Mouse (Mus musculus) midbrain, embryonic 14.5 days (tissue): Measurements from ENCODE around the gene Slu7. TPM values are rescaled to one million over a fixed set of nuclear protein-coding genes. Genes with fewer than 3 reads are reported as not detected.

ENCODE experiments used
- ATAC-seq: fragments of 200-750 bp; cut with Nextera tagmentation; 2 replicates; pipeline ENCODE4 v1.8.0; 2017; ENCODE audit warnings: moderate number of reproducible peaks, moderate library complexity; ENCODE audit not compliant: low FRiP score, low TSS enrichment
- DNase-seq: peaks from one replicate; pipeline ENCODE4 v3.0.0-alpha.2; 2015
- H3K27ac ChIP-seq: fragments of 300-500 bp; sonication (generic); replicated peaks from 2 replicates; pipeline ENCODE4 v1.5.1; 2014; ENCODE audit warnings: mild to moderate bottlenecking, low read depth, low read length, moderate library complexity
- H3K27me3 ChIP-seq: fragments of 300-500 bp; sonication (generic); 2 replicates; pipeline ENCODE4 v1.6.1; 2014; ENCODE audit warnings: low read length, control low read depth, mixed read lengths; ENCODE audit not compliant: control insufficient read depth, insufficient read depth
- H3K36me3 ChIP-seq: fragments of 300-500 bp; sonication (generic); 2 replicates; pipeline ENCODE4 v1.6.1; 2014; ENCODE audit warnings: low read length, control low read depth; ENCODE audit not compliant: control insufficient read depth, insufficient read depth
- H3K4me1 ChIP-seq: fragments of 300-500 bp; sonication (generic); 2 replicates; pipeline ENCODE4 v1.6.1; 2014; ENCODE audit warnings: mild to moderate bottlenecking, antibody characterized with exemption, low read length, control low read depth; ENCODE audit not compliant: control insufficient read depth, insufficient read depth
- H3K4me2 ChIP-seq: fragments of 300-500 bp; sonication (generic); 2 replicates; pipeline ENCODE4 v1.6.1; 2014; ENCODE audit warnings: mild to moderate bottlenecking, low read length, moderate library complexity
- H3K4me3 ChIP-seq: fragments of 300-500 bp; sonication (generic); replicated peaks from 2 replicates; pipeline ENCODE4 v1.5.1; 2014; ENCODE audit warnings: low read depth, low read length
- H3K9ac ChIP-seq: fragments of 300-500 bp; sonication (generic); replicated peaks from 2 replicates; pipeline ENCODE4 v1.6.1; 2014; ENCODE audit warnings: mild to moderate bottlenecking, low read length, moderate library complexity
- H3K9me3 ChIP-seq: fragments of 300-500 bp; sonication (generic); 2 replicates; pipeline ENCODE4 v1.6.1; 2016; ENCODE audit warnings: low read length, control low read depth, mixed read lengths; ENCODE audit not compliant: control insufficient read depth
- WGBS: fragments of 180-500 bp; shearing (Covaris S2); extraction: QIAGEN DNeasy Blood & Tissue Kit; methylation state at CpG from one replicate; pipeline ENCODE4 v1.1.7; 2014; 5-methylcytosine and 5-hydroxymethylcytosine counted together
- polyA plus RNA-seq: library from polyadenylated mRNA; unstranded; fragments of >200 nt; fragmentation: Nextera tagmentation; extraction: Ambion mirVana; gene quantifications from 2 replicates; pipeline ENCODE4 v1.2.1, GENCODE M21; 2014

Slu7 gene
- polyA plus RNA-seq, 1 experiment from 2014 or later = 68.6 TPM

DNA sequence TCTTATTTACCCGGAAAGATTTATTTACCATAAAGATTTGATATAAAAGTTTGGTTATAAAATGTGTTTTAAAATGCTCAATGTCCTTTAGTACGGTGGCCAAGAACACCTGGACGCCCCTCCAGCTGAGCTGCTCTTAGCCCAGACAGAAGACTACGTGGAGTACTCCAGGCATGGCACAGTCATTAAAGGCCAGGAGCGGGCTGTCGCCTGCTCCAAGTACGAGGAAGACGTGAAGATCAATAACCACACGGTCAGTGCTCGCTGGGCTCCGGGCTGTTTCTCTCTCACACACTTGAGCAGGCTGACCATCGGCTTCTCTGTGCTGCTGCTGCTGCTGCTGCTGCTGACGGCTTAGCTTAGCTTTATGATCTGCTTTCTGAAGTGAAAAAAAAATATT, 9.6 kb downstream of the Slu7 start:
- H3K4me2 ChIP-seq = no peak overlapping the region
- WGBS = 96% methylated on average over 13 of the region's 13 CpGs

DNA sequence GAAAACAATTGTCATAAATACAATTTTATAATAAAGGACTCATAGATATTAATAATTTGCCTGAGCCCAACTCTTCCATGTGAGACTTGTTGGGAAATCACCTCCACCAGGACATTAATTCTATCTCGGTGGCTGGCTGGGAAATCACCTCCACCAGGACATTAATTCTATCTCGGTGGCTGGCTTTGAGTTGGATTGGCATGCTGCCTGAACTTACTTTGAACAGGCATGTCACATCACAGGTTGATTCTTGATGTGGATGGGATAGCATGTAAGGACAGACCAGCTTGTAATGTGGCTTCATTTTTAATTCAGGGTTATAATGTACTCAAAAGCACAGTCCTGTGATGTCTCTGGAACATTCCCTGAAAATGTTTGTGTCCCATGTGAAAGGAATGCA, 16.4 kb downstream of the Slu7 start:
- Histone ChIP-seq H3K27me3 (no peaks in the 10 kb centered on the region), H3K9me3 (no peaks in the 10 kb centered on the region), H3K4me1 (no peaks in the 10 kb centered on the region), H3K27ac (no peak overlapping the region), H3K4me2 (no peak overlapping the region), H3K9ac (no peak overlapping the region), H3K4me3 (no peak overlapping the region), H3K36me3 (peaks cover 33% of the 10 kb centered on the region)
- ATAC-seq (no peak), DNase-seq (no peak)
- 95% methylated on average over 2 of the region's 2 CpGs for WGBS

More for the DNA sequence above, 9.6 kb downstream of the Slu7 start:
- Histone ChIP-seq H3K9me3 (no peaks in the 10 kb centered on the region), H3K4me3 (no peak overlapping the region), H3K27ac (no peak overlapping the region), H3K9ac (no peak overlapping the region), H3K36me3 (peaks cover 99% of the 10 kb centered on the region), H3K27me3 (no peaks in the 10 kb centered on the region), H3K4me1 (no peaks in the 10 kb centered on the region)
- ATAC-seq = no peak
- no peak for DNase-seq

DNA sequence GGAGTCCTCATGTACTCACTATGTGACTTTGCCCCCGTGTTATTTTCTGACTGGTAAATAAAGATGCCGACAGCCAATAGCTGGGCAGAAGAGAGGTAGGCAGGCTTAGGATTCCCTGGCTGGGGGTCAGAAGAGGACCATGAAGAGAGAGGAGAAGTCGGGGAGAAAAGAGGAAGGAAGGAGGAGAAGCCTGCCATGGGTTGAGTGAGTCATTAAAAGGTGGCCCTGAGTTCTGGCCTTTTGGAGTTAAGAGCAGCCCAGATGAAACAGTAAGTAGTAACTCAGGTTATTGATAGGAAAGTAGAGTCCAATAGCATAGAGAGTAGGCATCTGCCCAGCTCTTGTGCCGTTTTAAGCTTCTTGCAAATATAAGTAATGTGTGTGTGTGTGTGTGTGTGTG, 17.8 kb downstream of the Slu7 start:
- H3K9ac ChIP-seq = no peak overlapping the region
- H3K4me1 ChIP-seq = no peaks in the 10 kb centered on the region
- H3K4me2 ChIP-seq = no peak overlapping the region
- 76% methylated on average over 4 of the region's 4 CpGs for WGBS
- no peaks in the 10 kb centered on the region for H3K27me3 ChIP-seq
- H3K9me3 ChIP-seq = no peaks in the 10 kb centered on the region
- H3K36me3 ChIP-seq = peaks cover 19% of the 10 kb centered on the region
- DNase-seq (no peak), ATAC-seq (no peak)
- no peak overlapping the region for H3K27ac ChIP-seq
- no peak overlapping the region for H3K4me3 ChIP-seq

DNA sequence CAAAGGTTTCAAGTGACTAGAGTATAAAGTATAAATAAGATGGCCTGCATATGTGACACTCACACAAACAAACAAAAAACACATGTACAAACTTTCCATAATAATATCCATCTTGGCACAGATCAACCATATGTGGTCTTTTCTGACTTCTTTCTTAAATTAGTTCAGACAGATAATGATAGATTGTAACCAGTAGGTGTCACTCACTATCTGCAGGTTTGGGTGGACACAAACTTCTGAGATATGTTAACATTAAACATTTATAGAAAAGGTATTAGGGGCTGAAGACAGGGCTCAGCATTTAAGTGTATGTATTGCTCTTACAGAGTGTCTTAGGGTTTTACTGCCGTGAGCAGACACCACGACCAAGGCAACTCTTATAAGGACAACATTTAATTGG, 18.7 kb downstream of the Slu7 start:
- ATAC-seq (no peak), DNase-seq (peak; percentile 39)
- H3K4me3 ChIP-seq = no peak overlapping the region
- no peak overlapping the region for H3K9ac ChIP-seq
- H3K27me3 ChIP-seq = no peaks in the 10 kb centered on the region
- H3K4me2 ChIP-seq = no peak overlapping the region
- peaks cover 9% of the 10 kb centered on the region for H3K36me3 ChIP-seq
- 78% methylated on average over 2 of the region's 2 CpGs for WGBS
- no peaks in the 10 kb centered on the region for H3K4me1 ChIP-seq
- H3K27ac ChIP-seq = no peak overlapping the region
- no peaks in the 10 kb centered on the region for H3K9me3 ChIP-seq

DNA sequence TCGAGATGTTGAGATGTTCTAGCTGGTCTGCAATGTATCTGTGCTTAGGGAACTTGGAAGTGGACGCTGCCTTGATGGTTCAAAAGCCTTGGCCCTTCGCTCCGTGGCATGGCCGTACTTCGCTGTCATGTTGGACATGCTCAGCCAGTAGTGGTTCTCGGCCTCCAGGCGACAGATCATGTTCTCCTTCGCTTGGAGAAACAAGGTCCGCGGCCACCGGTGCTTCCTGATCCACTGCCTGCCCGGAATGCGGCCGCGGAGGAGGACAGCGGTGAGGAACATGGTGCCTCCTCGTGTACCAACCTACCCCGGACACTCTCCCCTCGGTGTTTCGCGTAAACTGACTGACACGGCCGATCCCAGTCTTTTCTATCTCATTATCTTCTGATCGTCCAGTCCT, 29.7 kb downstream of the Slu7 start:
- Histone ChIP-seq H3K36me3 (no peaks in the 10 kb centered on the region), H3K27ac (no peak overlapping the region), H3K4me1 (no peaks in the 10 kb centered on the region), H3K9me3 (no peaks in the 10 kb centered on the region), H3K27me3 (no peaks in the 10 kb centered on the region), H3K4me2 (no peak overlapping the region), H3K9ac (no peak overlapping the region), H3K4me3 (no peak overlapping the region)
- no peak for DNase-seq
- WGBS = 93% methylated on average over 25 of the region's 25 CpGs
- ATAC-seq = no peak

DNA sequence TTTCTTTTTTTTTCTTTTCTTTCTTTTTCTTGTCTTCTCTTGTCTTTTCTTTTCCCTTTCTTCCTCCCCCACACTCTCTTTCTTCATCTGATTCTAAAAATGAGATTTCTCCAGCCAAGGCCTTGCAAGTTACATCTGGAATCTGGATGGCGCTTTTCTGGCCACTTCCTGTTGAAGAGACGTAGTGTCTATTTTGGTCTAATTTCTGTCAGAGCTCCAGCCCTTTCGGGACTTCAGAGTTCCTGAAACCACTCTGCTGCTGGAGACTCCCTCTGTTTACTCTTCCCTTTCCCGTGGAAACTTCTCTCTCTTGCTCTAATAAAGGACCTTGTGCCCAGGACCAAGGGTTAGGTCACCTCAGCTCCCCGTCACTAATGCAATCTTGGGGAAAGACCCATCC, 36.6 kb downstream of the Slu7 start:
- no peak for DNase-seq
- Histone ChIP-seq H3K4me1 (peaks cover 13% of the 10 kb centered on the region), H3K27me3 (no peaks in the 10 kb centered on the region), H3K4me2 (no peak overlapping the region), H3K9me3 (no peaks in the 10 kb centered on the region), H3K36me3 (no peaks in the 10 kb centered on the region), H3K4me3 (no peak overlapping the region), H3K9ac (no peak overlapping the region), H3K27ac (no peak overlapping the region)
- 76% methylated on average over 5 of the region's 5 CpGs for whole genome bisulfite sequencing
- no peak for ATAC-seq

DNA sequence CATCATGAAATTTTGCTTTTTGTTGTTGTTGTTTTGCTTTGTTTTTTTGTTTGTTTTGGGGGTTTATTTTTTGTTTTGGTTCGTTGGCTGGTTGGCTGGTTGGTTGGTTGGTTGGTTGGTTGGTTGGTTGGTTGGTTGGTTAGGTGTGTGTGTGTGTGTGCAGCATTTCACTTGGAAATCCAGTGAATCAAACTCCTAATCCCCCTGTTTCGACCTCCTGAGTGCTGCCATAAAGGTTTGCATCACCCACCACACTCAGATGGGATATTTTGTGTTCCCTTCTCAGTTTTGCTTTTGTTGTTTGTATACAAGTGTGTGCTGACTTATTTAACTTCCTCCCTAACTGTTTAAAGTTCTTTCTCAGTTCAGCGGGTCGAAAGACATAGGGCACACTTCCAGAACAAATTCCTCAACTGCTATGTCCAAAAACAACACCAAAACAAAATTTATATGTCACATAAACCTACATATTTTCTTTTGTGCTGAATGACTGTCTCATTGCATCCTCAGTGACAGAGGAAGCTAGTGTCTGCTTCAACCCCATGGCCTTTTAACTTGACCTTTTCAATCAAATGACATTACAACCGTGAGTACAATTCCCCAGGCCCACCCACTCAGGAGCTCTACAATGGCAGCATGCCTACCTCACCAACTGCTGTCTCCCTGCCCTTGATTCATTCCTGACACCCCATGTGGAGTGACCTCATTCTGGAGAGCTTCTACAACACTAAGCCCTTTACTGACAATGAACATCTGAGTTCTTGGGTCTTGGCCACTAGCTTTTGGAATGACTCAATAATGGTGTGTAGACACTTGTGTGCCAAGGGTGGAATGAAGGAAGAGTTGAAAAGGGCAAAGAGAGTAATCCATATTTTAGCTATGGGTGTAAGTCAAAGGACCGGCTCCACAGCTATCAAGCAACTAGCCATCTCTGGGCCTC, 37.6 kb downstream of the Slu7 start:
- Histone ChIP-seq H3K27ac (no peak overlapping the region), H3K4me3 (no peak overlapping the region), H3K36me3 (no peaks in the 10 kb centered on the region), H3K9ac (no peak overlapping the region), H3K9me3 (no peaks in the 10 kb centered on the region), H3K4me1 (peaks cover 13% of the 10 kb centered on the region), H3K27me3 (no peaks in the 10 kb centered on the region), H3K4me2 (no peak overlapping the region)
- DNase-seq (no peak), ATAC-seq (no peak)
- WGBS = 72% methylated on average over 6 of the region's 6 CpGs

DNA sequence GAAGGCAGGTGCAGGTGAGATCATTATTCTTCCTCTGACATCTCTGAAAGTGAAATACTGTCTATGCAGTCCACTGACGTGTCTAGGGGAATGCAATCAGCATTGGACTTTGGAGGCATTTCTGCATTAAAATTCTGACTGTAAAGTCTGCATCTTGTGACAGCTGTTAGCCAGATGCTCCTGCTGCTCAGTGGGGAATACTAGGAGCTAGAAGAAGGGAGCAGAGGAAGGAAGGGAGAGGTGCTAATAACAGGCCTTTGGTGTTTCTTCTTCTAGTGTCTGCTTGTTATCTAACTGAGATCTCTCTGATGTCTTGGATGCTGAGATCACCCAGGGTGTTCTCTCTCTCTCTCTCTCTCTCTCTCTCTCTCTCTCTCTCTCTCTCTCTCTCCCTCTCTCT, 39.6 kb downstream of the Slu7 start:
- Histone ChIP-seq H3K4me2 (no peak overlapping the region), H3K27me3 (no peaks in the 10 kb centered on the region), H3K4me1 (peaks cover 13% of the 10 kb centered on the region), H3K9me3 (no peaks in the 10 kb centered on the region), H3K36me3 (no peaks in the 10 kb centered on the region), H3K9ac (no peak overlapping the region), H3K4me3 (no peak overlapping the region), H3K27ac (no peak overlapping the region)
- 67% methylated on average over 1 of the region's 1 CpGs for WGBS
- DNase-seq (peak; percentile 37), ATAC-seq (no peak)

DNA sequence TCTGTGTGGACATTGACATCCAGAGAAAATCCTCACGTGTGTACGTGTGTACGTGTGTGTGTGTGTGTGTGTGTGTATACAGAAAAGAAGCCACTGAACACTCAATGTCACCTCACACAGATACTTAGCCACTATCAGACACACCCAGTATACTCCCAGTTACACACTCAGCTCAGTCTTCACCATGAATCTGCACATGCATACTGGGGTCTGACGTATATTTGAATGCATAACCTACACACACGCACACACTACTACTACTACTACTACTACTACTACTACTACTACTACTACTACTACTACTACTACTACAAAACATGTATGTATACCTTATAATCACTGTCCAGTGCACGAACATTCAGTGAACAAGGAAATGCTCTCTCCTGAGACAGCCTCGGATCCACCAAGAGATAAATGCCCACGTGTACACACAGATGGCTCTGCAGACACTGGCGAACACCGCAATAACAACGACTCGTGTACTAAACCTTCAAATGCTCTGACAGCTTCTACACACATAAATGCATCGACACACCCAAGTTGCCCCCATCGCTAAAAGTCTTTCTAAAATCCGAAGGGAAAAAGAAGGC, 40.2 kb downstream of the Slu7 start:
- H3K27ac ChIP-seq = no peak overlapping the region
- no peak for DNase-seq
- H3K27me3 ChIP-seq = no peaks in the 10 kb centered on the region
- WGBS = 46% methylated on average over 15 of the region's 15 CpGs
- H3K4me3 ChIP-seq = peak overlapping the region; percentile 27
- peak overlapping the region; percentile 62 for H3K4me2 ChIP-seq
- H3K36me3 ChIP-seq = no peaks in the 10 kb centered on the region
- ATAC-seq = no peak
- H3K9me3 ChIP-seq = no peaks in the 10 kb centered on the region
- peak overlapping the region; percentile 44; the same call in 1 of the 2 replicates for H3K9ac ChIP-seq
- H3K4me1 ChIP-seq = peaks cover 13% of the 10 kb centered on the region
